Mouse (Mus musculus) olfactory bulb, adult 2 months (tissue): ENCODE data around the gene Slc1a4.

Source experiments
- CTCF ChIP-seq: fragments of 200-500 bp; IDR thresholded peaks from 2 replicates; pipeline ENCODE4 v1.5.1; 2012; ENCODE audit warnings: low read depth, mild to moderate bottlenecking, low read length, moderate library complexity; ENCODE audit not compliant: insufficient read depth
- POLR2A ChIP-seq: fragments of 200-500 bp; IDR thresholded peaks from 2 replicates; pipeline ENCODE4 v1.6.1; 2012; ENCODE audit warnings: mild to moderate bottlenecking, low read depth, low read length, moderate library complexity; ENCODE audit not compliant: insufficient read depth

- no peak for TF ChIP-seq CTCF
- TF ChIP-seq POLR2A: no peak
Measured at GRCm38 (mm10) chr11:20338703-20339102, 6.2 kb upstream of the Slc1a4 start.
